Mouse (Mus musculus) cerebellum, adult 2 months (tissue): ENCODE measurements at regions not wholly inside any gene's neighbourhood (a gene's known extent, or its start where the extent isn't known, plus 50 kb on each side); places are given as distances from the start of the nearest gene placed in this dataset.

ENCODE experiments used
- CTCF ChIP-seq: fragments of 200-500 bp; IDR thresholded peaks from 2 replicates; pipeline ENCODE4 v1.5.1; 2011; ENCODE audit warnings: low read depth, mild to moderate bottlenecking, control low read depth, low read length, moderate library complexity, borderline replicate concordance; ENCODE audit not compliant: insufficient read depth
- POLR2A ChIP-seq: fragments of 200-500 bp; IDR thresholded peaks from 2 replicates; pipeline ENCODE4 v1.6.1; 2011; ENCODE audit warnings: low read length, control low read depth, borderline replicate concordance; ENCODE audit not compliant: insufficient read depth

GRCm38 (mm10) chr10:66552919-66553318, 543.0 kb upstream of the Jmjd1c start:
- TF ChIP-seq CTCF (no peak), POLR2A (no peak)
